Mouse (Mus musculus): ENCODE results near the gene Zfp428. TPM values are rescaled to one million over a fixed set of nuclear protein-coding genes. Genes with fewer than 3 reads are reported as not detected.

Gene Zfp428
- polyA plus RNA-seq, 1 experiment from 2014 or later = 61.3 TPM

DNA sequence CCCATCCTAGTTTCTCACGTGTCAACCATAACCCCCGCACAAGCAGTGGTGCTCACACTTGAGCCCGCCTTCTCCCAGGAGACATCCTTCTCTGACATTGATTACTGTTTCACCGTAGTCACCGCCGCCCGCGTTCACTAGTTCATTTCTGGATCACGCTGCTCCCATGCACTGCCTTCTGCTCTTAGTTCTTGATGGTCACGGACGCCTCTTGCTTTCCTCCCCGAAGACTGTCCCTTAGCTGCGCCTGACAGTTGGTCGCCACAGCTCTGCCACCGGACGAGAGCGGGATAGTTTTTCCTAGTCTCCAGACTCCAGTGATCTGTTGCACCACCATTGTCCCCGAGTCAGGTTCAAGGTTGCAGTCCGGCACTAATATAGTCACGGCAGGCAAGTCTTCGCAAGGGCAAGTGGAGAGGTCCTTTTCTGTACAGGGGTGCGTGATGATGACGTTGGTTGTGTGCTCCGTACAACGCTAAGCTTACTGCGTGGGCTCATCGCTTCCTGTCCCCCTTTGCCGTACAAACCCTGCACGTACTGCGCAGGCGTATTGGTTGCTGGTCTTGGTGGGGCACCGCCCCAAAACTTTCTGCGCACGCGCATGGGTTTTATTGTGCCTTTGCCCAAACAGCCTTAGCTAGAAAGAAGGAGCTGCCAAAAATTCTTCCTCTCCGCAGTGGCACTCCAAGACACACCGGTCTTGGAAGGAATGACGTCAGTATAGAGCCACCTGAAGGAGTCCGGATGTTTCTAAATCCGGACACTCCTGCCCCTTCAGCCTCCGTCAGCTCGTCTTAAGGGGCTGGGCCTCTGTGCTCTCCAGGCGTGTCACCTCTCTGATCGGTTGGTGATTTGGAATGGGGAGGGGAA is 23.5 kb downstream of the Zfp428 start, which contains the start of gene Irgq:
Gene Irgq (plus strand): TSS at position 628 of the 870 bp plus-strand sequence.
- Histone ChIP-seq H3K9me3 (no peaks in the 10 kb centered on the region), H3K27me3 (ENCODE audit: insufficient read depth, poor library complexity, severe bottlenecking) (peaks cover 25% of the 10 kb centered on the region), H3K27ac (peak within 1 kb of the TSS; percentile 97), H3K4me3 (peak within 1 kb of the TSS; percentile 75), H3K36me3 (peaks cover 18% of the 10 kb centered on the region), H3K4me1 (peaks cover 23% of the 10 kb centered on the region)
- peak; percentile 99 for DNase-seq (ENCODE audit: low spot score)
- WGBS = under 1% methylated on average over 44 of the region's 44 CpGs

DNA sequence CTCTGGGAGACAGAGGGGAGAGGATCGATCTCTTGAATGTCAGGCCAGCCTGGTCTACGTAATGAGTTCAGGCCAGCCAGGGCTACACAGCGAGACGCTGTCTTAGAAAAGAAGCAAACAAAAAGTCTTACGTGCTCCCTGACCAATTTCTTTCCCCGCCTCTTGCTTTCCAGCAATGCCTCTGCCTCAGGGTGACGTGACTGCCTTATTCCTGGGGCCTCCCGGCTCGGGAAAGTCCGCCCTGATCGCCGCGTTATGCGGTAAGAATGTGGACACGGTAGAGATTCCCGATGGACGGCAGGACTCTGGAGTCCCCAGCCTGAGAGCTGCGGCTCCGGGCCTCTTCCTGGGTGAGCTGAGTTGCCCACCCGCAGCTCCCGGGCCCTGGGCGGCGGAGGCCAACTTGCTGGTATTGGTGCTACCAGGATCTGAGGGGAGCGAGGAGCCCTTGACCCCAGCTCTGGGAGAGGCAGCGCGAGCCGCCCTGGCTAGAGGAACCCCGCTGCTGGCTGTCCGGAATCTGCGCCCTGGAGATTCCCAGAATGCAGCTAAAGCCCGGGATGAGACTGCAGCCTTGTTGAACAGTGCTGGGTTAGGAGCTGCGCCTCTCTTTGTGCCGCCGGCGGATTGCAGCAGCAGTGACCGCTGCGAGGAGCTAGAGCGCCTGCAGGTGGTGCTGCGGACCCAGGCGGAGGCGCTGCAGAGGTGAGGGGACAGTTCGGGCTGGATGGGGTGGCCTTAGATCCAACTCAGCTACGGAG is 24.6 kb downstream of the Zfp428 start:
- H3K9me3 ChIP-seq = no peaks in the 10 kb centered on the region
- 2% methylated on average over 43 of the region's 43 CpGs for WGBS
- peaks cover 23% of the 10 kb centered on the region for H3K4me1 ChIP-seq

DNA sequence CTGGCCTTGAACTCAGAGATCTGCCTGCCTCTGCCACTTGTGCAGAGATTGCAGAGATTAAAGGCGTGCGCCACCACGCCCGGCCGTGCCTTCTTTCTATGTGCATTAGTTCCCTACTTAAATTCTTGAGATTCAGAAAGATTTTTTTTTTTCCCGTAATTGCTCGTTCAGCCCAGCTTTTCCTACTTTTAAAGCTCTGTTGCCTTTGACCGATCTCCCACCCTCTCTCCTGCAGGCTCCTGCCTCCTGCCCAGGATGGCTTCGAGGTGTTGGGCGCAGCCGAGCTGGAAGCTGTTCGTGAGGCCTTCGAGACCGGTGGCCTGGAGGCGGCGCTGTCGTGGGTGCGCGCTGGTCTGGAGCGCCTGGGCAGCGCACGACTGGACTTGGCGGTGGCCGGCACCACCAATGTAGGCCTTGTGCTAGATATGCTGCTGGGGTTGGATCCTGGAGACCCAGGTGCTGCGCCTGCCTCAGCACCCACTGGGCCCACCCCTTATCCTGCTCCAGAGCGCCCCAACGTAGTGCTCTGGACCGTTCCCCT is 26.3 kb downstream of the Zfp428 start:
- Histone ChIP-seq H3K4me1 (peaks cover 23% of the 10 kb centered on the region), H3K4me3 (peak overlapping the region; percentile 50; the same call in 1 of the 2 replicates), H3K9me3 (no peaks in the 10 kb centered on the region), H3K27ac (no peak overlapping the region), H3K27me3 (ENCODE audit: insufficient read depth, poor library complexity, severe bottlenecking) (peaks cover 30% of the 10 kb centered on the region), H3K36me3 (peaks cover 29% of the 10 kb centered on the region)
- DNase-seq (ENCODE audit: low spot score) = no peak
- 64% methylated on average over 28 of the region's 28 CpGs for WGBS

More for the DNA sequence above, 24.6 kb downstream of the Zfp428 start:
- Histone ChIP-seq H3K36me3 (peaks cover 29% of the 10 kb centered on the region), H3K4me3 (peak overlapping the region; percentile 75), H3K27ac (peak overlapping the region; percentile 97), H3K27me3 (ENCODE audit: insufficient read depth, poor library complexity, severe bottlenecking) (peaks cover 30% of the 10 kb centered on the region)
- DNase-seq (ENCODE audit: low spot score) = peak; percentile 93

DNA sequence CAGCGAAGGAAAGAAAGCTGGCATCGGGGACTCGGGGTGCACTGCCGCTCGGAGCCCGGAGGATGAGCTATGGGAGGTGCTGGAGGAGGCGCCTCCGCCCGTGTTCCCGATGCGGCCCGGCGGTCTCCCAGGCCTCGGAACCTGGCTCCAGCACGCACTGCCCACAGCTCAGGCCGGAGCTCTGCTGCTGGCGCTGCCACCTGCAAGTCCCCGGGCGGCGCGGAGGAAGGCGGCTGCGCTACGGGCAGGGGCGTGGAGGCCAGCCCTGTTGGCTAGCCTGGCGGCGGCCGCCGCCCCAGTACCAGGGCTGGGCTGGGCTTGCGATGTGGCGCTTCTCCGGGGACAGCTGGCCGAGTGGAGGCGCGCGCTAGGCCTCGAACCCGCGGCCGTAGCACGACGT is 27.0 kb downstream of the Zfp428 start:
- Histone ChIP-seq H3K4me3 (peak overlapping the region; percentile 50), H3K36me3 (peaks cover 29% of the 10 kb centered on the region), H3K4me1 (peaks cover 23% of the 10 kb centered on the region), H3K27me3 (ENCODE audit: insufficient read depth, poor library complexity, severe bottlenecking) (peaks cover 30% of the 10 kb centered on the region), H3K27ac (0 out of 2 replicates have a peak overlapping the region, but pooled peaks have one; percentile 33), H3K9me3 (no peaks in the 10 kb centered on the region)
- WGBS = 15% methylated on average over 42 of the region's 42 CpGs
- no peak for DNase-seq (ENCODE audit: low spot score)

DNA sequence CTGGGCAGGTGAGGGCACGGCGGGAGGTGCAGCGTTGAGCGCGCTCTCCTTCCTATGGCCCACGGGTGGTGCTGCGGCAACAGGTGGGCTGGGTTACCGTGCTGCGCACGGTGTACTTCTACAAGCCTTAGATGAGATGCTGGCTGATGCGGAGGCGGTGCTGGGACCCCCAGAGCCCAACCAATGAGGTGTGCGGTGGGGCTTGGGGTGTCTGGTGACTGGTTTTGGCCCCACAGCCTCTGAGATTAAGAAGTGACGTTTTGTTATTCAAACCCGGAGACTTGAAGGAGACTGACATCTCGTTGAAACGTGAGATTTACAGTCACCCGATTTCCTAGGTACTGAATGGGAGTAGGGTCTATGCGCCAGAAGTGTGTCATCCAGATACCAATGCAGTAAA is 27.5 kb downstream of the Zfp428 start:
- peak overlapping the region; percentile 50 for H3K4me3 ChIP-seq
- peaks cover 30% of the 10 kb centered on the region for H3K27me3 ChIP-seq (ENCODE audit: insufficient read depth, poor library complexity, severe bottlenecking)
- no peak for DNase-seq (ENCODE audit: low spot score)
- 24% methylated on average over 19 of the region's 19 CpGs for WGBS
- H3K4me1 ChIP-seq = peaks cover 21% of the 10 kb centered on the region
- H3K9me3 ChIP-seq = no peaks in the 10 kb centered on the region
- H3K27ac ChIP-seq = 0 out of 2 replicates have a peak overlapping the region, but pooled peaks have one; percentile 33
- peaks cover 29% of the 10 kb centered on the region for H3K36me3 ChIP-seq

DNA sequence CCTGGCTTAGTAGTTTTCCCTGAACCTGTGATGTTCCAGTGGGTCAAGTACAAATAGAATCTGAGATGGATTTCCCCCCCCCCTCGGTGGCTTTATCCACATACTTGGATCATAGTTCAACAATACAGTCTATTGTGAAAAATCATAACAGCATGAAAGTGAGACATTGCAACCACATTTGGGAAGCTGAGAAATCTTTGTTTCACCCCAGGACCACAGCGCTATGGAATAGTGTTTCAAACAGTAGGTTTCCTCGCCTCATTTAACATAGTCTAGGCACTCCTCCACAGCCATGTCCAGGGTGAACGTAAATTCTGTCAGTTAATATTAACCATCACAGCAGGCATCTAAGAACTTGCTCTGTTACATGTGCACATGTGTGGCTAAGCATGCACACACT is 30.3 kb downstream of the Zfp428 start:
- peaks cover 30% of the 10 kb centered on the region for H3K27me3 ChIP-seq (ENCODE audit: insufficient read depth, poor library complexity, severe bottlenecking)
- WGBS = 88% methylated on average over 4 of the region's 4 CpGs
- H3K9me3 ChIP-seq = no peaks in the 10 kb centered on the region
- DNase-seq (ENCODE audit: low spot score) = no peak
- no peak overlapping the region for H3K4me3 ChIP-seq
- peaks cover 13% of the 10 kb centered on the region for H3K4me1 ChIP-seq
- peaks cover 29% of the 10 kb centered on the region for H3K36me3 ChIP-seq
- no peak overlapping the region for H3K27ac ChIP-seq

DNA sequence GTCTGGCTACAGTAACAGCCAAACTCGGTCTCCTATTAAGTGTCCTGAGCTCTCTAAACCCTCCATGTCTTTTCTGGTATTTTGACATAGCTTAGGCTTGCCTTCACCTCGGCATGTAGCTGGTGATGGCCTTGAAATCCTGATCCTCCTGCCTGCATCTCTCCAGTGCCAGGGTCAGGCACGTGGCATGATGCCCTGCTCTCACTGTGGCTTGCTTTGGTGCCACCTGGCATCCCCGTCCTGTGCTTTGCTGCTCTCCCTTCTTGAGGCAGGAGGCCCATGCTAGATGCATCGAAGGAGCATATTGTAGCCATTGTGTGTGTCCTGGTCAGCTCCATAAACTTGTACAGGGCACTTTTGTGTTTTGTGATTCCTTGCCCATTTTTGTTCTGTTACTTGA is 30.8 kb downstream of the Zfp428 start:
- no peaks in the 10 kb centered on the region for H3K9me3 ChIP-seq
- peaks cover 13% of the 10 kb centered on the region for H3K4me1 ChIP-seq
- DNase-seq (ENCODE audit: low spot score) = no peak
- H3K36me3 ChIP-seq = peaks cover 28% of the 10 kb centered on the region
- 76% methylated on average over 5 of the region's 5 CpGs for WGBS
- H3K27ac ChIP-seq = no peak overlapping the region
- peaks cover 30% of the 10 kb centered on the region for H3K27me3 ChIP-seq (ENCODE audit: insufficient read depth, poor library complexity, severe bottlenecking)
- H3K4me3 ChIP-seq = no peak overlapping the region

DNA sequence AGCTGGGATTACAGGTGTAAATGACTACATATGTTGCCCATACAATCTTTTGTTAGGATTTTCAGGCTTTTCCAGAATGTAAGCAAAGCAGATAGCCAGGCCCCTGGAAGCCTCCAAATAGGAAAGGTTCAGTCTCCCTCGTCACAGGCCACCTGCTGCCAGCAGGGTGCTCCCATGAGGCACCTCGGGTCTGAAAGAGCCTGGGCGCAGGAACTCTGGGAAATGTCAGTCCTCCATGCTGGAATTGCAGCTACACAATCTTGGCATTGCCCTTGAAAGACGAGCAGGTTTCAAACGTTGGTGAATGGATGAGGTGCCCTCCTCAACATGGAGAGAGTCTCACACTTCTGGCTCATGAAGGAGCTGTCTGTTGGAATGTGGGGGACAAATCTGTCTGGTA is 31.3 kb downstream of the Zfp428 start:
- H3K36me3 ChIP-seq = peaks cover 25% of the 10 kb centered on the region
- H3K27ac ChIP-seq = no peak overlapping the region
- DNase-seq (ENCODE audit: low spot score) = no peak
- H3K27me3 ChIP-seq (ENCODE audit: insufficient read depth, poor library complexity, severe bottlenecking) = peaks cover 26% of the 10 kb centered on the region
- H3K9me3 ChIP-seq = no peaks in the 10 kb centered on the region
- 50% methylated on average over 5 of the region's 5 CpGs for WGBS
- peaks cover 12% of the 10 kb centered on the region for H3K4me1 ChIP-seq
- no peak overlapping the region for H3K4me3 ChIP-seq

DNA sequence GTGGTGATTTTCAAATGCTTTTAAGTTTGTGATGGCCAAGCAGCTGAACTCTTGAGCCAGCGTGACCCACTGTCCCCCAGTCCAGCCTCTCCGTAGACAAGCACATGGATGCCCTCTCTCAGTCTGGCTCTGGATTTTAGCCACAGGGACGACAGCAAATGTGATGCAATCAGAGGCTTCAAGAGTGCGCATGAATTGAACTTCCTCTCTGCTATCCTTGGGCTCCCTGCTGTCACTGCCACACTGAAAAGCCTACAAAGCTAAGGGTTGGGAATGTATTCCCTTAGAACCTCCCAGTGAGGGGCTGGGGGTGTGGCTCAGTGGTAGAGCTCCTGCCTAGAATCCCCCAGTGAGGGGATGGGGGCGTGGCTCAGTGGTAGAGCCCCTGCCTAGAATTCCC is 31.9 kb downstream of the Zfp428 start:
- H3K4me1 ChIP-seq = peaks cover 7% of the 10 kb centered on the region
- no peak for DNase-seq (ENCODE audit: low spot score)
- H3K36me3 ChIP-seq = peaks cover 19% of the 10 kb centered on the region
- WGBS = 74% methylated on average over 5 of the region's 5 CpGs
- peaks cover 21% of the 10 kb centered on the region for H3K27me3 ChIP-seq (ENCODE audit: insufficient read depth, poor library complexity, severe bottlenecking)
- no peak overlapping the region for H3K4me3 ChIP-seq
- no peak overlapping the region for H3K27ac ChIP-seq
- no peaks in the 10 kb centered on the region for H3K9me3 ChIP-seq

DNA sequence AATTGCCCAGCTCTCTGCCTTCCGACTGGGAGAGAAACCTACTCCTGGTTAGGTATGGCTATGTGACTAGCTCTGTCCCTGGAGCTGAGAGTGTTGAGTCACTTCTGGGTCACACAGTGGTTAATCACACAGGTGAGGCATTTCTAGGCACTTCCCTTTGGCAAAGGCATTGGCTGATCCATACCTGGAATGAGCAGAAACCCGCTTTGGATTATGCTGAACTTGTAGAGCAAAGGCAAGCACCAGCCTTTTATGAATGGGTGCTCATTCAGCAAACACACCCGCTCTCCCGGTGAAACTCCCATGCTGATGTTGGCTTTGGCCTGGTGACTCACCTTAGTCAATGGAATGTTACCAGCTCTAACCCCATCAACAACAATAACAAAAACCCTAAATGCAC is 32.9 kb downstream of the Zfp428 start:
- H3K4me1 ChIP-seq = no peaks in the 10 kb centered on the region
- no peak overlapping the region for H3K27ac ChIP-seq
- no peak for DNase-seq (ENCODE audit: low spot score)
- no peaks in the 10 kb centered on the region for H3K9me3 ChIP-seq
- peaks cover 11% of the 10 kb centered on the region for H3K27me3 ChIP-seq (ENCODE audit: insufficient read depth, poor library complexity, severe bottlenecking)
- peaks cover 13% of the 10 kb centered on the region; the same call in 1 of the 2 replicates for H3K36me3 ChIP-seq
- WGBS = 88% methylated on average over 4 of the region's 4 CpGs
- no peak overlapping the region for H3K4me3 ChIP-seq

DNA sequence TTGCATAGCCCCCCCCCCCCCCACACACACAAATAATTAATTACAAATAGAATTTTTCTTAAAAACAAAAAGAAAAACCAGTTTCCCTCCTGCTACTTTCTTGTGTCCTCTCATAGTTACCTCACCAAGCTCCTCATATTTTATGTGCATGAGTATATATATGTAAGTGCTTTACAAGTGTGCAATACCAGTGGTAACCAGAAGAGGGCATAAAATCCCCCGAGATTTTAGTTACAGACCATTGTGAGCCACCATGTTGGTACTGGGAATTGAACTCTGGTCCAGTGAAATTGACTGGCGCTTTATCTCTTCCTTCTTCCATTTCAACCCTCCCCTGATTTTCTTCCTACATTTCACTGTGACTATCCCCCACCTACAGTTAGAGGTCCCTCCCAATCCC is 37.7 kb downstream of the Zfp428 start:
- no peak for DNase-seq (ENCODE audit: low spot score)
- peaks cover 16% of the 10 kb centered on the region for H3K4me1 ChIP-seq
- no peak overlapping the region for H3K4me3 ChIP-seq
- peaks cover 13% of the 10 kb centered on the region for H3K36me3 ChIP-seq
- no peaks in the 10 kb centered on the region for H3K27me3 ChIP-seq (ENCODE audit: insufficient read depth, poor library complexity, severe bottlenecking)
- WGBS = 76% methylated on average over 2 of the region's 2 CpGs
- no peak overlapping the region for H3K27ac ChIP-seq
- no peaks in the 10 kb centered on the region for H3K9me3 ChIP-seq

DNA sequence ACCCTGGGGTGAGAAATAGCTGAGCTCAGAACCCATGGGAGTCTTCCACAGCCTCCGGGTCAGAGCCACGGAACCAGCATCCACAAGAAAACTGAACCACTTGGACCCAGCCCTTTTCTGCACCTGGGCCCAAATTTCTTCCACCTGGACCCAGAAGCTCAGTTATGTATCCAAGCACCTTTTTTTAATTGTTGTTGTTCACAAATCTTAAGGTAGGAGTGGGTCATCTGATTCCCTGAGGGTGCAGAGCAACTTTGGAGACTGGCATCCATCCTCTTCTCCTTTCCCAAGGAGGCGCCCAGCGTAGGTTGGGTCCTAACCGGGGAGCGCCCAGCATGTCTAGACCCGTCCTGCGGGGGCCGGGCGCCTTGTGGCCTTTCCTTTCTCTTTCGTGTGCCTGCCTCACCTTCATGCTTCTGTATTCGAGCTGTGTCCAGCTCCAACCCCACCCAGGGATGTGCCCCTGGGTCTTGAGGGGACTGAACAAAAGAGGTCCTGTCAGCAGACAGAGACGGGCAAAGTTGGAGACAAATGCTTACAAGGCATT is 39.3 kb downstream of the Zfp428 start, which contains the start of the genes Pinlyp and Xrcc1:
Gene Pinlyp (minus strand): TSS at position 51 of the 547 bp plus-strand sequence.
Gene Xrcc1 (plus strand): TSS at position 222 of the 547 bp plus-strand sequence.
- H3K36me3 ChIP-seq = peaks cover 29% of the 10 kb centered on the region
- H3K9me3 ChIP-seq = no peaks in the 10 kb centered on the region
- H3K4me1 ChIP-seq = peaks cover 16% of the 10 kb centered on the region
- H3K27ac ChIP-seq = peak within 1 kb of the TSS; percentile 89
- DNase-seq (ENCODE audit: low spot score) = no peak
- 31% methylated on average over 13 of the region's 13 CpGs for WGBS
- H3K4me3 ChIP-seq = peak within 1 kb of the TSS; percentile 88
- no peaks in the 10 kb centered on the region for H3K27me3 ChIP-seq (ENCODE audit: insufficient read depth, poor library complexity, severe bottlenecking)
